Mouse (Mus musculus): ENCODE data around the gene Epb42. TPM values are rescaled to one million over a fixed set of nuclear protein-coding genes. Genes with fewer than 3 reads are reported as not detected.
"Not testable (repeated sequence)": the region's sequence is repeated elsewhere in the genome, so short reads cannot be mapped to it uniquely, and the experiment has no call there.

Epb42 gene
- polyA plus RNA-seq, 1 experiment = 0.51 TPM

DNA sequence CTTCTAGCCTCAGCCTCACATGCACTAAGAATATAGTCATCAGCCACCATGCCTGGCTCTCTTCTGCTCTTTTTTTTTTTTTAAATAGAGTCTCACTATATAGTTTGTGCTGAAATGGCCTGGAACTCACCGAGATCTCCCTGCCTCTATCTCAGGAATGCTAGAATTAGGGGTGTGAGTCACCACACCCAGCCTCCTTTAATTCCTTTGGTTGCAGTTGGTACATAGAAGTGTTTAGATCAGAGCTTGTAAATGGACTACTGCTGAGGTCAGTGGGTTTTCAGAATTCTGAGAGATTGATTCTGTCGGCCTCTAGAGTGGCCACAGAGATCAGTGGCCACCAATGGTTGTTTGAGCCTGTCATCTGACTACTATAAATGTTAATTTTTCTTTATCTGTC is 56.0 kb downstream of the Epb42 start:
- DNase-seq = no peak
- no peak overlapping the region for H3K4me3 ChIP-seq (replicated peaks; ENCODE audit: insufficient read depth, low read depth, low read length)
- no peaks in the 10 kb centered on the region for H3K27me3 ChIP-seq (ENCODE audit: control insufficient read depth, insufficient read depth, low read length)
- no peak for TF ChIP-seq POLR2A (IDR thresholded peaks at IDR 0.05; ENCODE audit: borderline replicate concordance, insufficient read depth, low read length)
- TF ChIP-seq CTCF (IDR thresholded peaks at IDR 0.05; ENCODE audit: borderline replicate concordance, insufficient read depth, low read depth, low read length) = no peak
- H3K4me1 ChIP-seq (ENCODE audit: control insufficient read depth, insufficient read depth, low read length) = peaks cover 11% of the 10 kb centered on the region; the same call in 1 of the 2 replicates
- no peak overlapping the region for H3K27ac ChIP-seq (ENCODE audit: insufficient read depth, low read length)
- WGBS = 60% methylated on average over 2 of the region's 2 CpGs

DNA sequence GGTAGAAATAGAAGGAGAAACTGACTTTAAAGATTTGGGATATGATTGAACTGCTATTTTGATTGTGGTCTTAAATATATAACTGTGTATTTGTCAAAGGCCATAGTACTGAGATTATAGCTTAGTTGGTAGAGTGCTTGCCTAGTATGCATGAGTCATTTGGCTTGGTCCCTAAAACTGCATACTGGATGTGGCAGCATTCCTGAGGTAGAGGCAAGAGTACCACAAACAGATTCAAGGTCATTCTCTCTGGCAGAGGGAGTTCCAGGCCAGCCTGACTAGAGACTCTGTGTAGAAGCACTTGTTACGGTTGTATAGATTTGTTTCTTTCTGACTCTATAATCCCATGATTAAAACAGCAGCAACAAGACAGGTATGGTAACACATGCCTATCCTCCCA is 57.1 kb downstream of the Epb42 start:
- 30% methylated on average over 1 of the region's 1 CpGs for WGBS
- Histone ChIP-seq H3K4me3 (replicated peaks; ENCODE audit: insufficient read depth, low read depth, low read length) (no peak overlapping the region), H3K27ac (ENCODE audit: insufficient read depth, low read length) (no peak overlapping the region), H3K4me1 (ENCODE audit: control insufficient read depth, insufficient read depth, low read length) (peaks cover 11% of the 10 kb centered on the region; the same call in 1 of the 2 replicates), H3K27me3 (ENCODE audit: control insufficient read depth, insufficient read depth, low read length) (no peaks in the 10 kb centered on the region)
- DNase-seq = peak in 1 of 2 experiments; percentile 75
- TF ChIP-seq POLR2A (IDR thresholded peaks at IDR 0.05; ENCODE audit: borderline replicate concordance, insufficient read depth, low read length) (no peak), CTCF (IDR thresholded peaks at IDR 0.05; ENCODE audit: borderline replicate concordance, insufficient read depth, low read depth, low read length) (no peak)

DNA sequence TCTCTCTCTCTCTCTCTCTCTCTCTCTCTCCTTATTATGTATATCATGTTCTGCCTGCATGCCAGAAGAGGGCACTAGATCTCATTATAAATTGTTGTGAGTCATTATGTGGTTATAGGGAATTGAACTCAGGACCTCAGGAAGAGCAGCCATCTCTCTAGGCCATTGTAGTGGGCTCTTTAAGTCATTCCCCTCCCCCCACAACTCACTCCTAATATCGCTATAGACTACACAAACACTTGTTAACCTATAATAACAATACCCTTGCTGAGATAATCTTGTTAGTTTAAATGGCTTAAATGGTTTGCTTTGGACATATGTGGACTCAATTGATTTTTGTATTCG is 58.2 kb downstream of the Epb42 start:
- H3K4me3 ChIP-seq (replicated peaks; ENCODE audit: insufficient read depth, low read depth, low read length) = no peak overlapping the region
- no peak overlapping the region for H3K27ac ChIP-seq (ENCODE audit: insufficient read depth, low read length)
- WGBS = 38% methylated on average over 2 of the region's 2 CpGs
- peaks cover 6% of the 10 kb centered on the region; the same call in 1 of the 2 replicates for H3K4me1 ChIP-seq (ENCODE audit: control insufficient read depth, insufficient read depth, low read length)
- TF ChIP-seq POLR2A (IDR thresholded peaks at IDR 0.05; ENCODE audit: borderline replicate concordance, insufficient read depth, low read length) = no peak
- TF ChIP-seq CTCF (IDR thresholded peaks at IDR 0.05; ENCODE audit: borderline replicate concordance, insufficient read depth, low read depth, low read length) = no peak
- H3K27me3 ChIP-seq (ENCODE audit: control insufficient read depth, insufficient read depth, low read length) = no peaks in the 10 kb centered on the region
- DNase-seq = peak in 1 of 2 experiments; percentile 51

DNA sequence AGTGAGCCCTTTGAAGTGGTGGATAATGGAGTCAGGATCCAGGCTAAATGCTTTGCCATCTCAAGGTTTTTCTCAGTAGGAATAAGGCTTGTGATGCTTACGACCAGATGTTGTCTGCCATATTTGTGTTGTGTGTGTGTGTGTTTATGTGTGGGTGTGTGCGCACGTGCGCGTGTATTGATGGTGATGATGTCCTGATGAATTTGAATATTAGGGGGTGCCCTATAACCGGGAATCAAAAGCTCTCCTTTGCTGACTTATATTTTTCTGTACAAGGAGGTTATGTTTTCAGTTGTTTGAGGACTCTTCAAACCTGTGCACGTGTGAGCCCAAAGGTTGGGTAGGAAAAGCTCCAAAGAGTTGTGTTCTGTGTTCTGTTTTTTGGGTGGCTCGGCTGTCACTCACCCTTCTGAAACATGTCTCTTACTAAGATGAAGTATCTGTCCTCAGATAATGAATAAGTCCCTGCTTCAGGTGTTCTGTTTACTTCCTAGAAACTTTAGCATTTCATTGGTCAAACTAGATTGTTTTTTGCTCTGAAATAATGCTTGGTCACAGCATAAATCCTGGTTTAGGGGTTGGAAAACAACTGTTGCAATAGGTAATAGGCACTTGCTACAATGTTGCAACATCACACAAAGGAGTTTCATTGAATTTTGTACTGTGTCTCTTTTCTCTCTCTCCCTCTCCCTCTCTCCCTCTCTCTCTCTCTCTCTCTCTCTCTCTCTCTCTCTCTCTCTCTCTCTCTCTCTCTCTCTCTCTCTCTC is 58.8 kb downstream of the Epb42 start:
- no peak for DNase-seq
- Histone ChIP-seq H3K4me1 (ENCODE audit: control insufficient read depth, insufficient read depth, low read length) (peaks cover 3% of the 10 kb centered on the region; the same call in 1 of the 2 replicates), H3K27ac (ENCODE audit: insufficient read depth, low read length) (peak overlapping the region; percentile 91), H3K4me3 (replicated peaks; ENCODE audit: insufficient read depth, low read depth, low read length) (peak overlapping the region; percentile 80), H3K27me3 (ENCODE audit: control insufficient read depth, insufficient read depth, low read length) (no peaks in the 10 kb centered on the region)
- no peak for TF ChIP-seq CTCF (IDR thresholded peaks at IDR 0.05; ENCODE audit: borderline replicate concordance, insufficient read depth, low read depth, low read length)
- WGBS = 38% methylated on average over 8 of the region's 8 CpGs

DNA sequence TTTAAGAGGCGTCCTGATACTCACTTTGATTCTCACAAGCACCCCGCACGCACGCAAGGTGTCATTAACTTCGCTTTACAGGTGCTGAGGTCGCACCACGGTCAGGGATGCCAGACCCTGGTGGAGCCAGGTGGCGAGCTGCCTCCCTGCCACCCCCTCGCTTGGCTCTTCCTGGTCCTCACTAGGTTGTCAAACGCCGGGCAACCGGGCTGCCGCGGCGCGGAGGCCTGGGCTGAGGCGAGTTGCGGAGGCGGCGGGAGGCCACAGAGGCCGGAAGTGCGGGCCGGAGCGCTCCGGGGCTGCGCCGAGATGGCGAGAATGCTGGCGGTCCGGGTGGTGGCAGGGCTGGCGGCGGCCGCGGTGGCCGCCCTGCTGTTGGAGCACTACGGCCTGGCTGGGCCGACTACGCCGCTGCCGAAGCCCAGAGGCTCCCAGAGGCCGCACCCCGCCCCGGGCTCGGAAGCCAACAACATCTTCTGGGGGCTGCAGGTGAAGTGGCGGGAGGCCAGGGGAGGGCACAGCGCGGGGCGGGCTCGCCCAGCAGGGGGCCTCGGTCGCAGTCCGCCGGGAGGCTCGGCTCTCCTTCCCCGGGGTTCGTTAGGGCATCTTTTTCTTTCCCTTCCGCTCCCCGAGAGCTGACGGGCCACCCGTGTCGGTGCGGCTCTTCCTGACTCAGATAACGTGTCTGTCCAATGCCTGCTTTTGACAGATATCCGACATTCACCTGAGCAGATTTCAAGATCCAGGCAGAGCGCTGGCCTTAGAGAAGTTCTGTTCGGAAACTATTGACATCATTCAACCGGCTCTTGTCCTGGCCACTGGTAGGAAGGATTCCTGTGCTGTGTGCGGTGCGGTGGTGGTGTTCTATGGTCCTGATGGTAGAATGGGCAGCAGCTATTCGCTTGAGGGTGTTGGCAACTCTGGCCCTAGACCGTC is 59.6 kb downstream of the Epb42 start, which contains the start of gene Tmem62:
TSS of gene Tmem62 (plus strand) at position 28 of the 936 bp plus-strand sequence.
- WGBS = under 1% methylated on average over 71 of the region's 71 CpGs
- H3K4me3 ChIP-seq (replicated peaks; ENCODE audit: insufficient read depth, low read depth, low read length) = peak within 1 kb of the TSS; percentile 80
- no peaks in the 10 kb centered on the region for H3K27me3 ChIP-seq (ENCODE audit: control insufficient read depth, insufficient read depth, low read length)
- peak; percentile 85 to 86 for DNase-seq
- TF ChIP-seq CTCF (IDR thresholded peaks at IDR 0.05; ENCODE audit: borderline replicate concordance, insufficient read depth, low read depth, low read length) = no peak
- peak; percentile 50; the same call in 1 of the 2 replicates for TF ChIP-seq POLR2A (IDR thresholded peaks at IDR 0.05; ENCODE audit: borderline replicate concordance, insufficient read depth, low read length)
- no peaks in the 10 kb centered on the region; the same call in 1 of the 2 replicates for H3K4me1 ChIP-seq (ENCODE audit: control insufficient read depth, insufficient read depth, low read length)
- peak within 1 kb of the TSS; percentile 91 for H3K27ac ChIP-seq (ENCODE audit: insufficient read depth, low read length)

DNA sequence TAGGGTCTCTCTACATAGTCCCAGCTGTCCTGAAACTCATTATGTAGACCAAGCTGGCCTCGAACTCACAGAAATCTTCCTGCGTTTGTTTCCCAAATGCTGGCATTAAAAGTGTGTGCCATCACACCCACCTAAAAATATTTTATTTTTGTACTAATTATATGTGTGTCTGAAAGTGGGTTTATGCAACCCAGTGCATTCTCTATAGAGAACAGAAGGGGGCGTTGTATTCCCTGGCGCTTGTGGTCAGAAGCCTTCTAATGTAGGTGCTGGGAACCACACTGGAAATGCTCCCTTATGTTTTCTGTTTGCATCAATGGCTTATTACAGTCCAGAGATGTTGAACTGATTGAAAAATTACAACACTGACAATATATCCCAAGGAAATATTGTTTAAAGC is 60.6 kb downstream of the Epb42 start:
- Histone ChIP-seq H3K4me1 (ENCODE audit: control insufficient read depth, insufficient read depth, low read length) (no peaks in the 10 kb centered on the region; the same call in 1 of the 2 replicates), H3K27ac (ENCODE audit: insufficient read depth, low read length) (no peak overlapping the region), H3K4me3 (replicated peaks; ENCODE audit: insufficient read depth, low read depth, low read length) (peak overlapping the region; percentile 80), H3K27me3 (ENCODE audit: control insufficient read depth, insufficient read depth, low read length) (no peaks in the 10 kb centered on the region)
- peak in 1 of 2 experiments; percentile 45 for DNase-seq
- TF ChIP-seq POLR2A (IDR thresholded peaks at IDR 0.05; ENCODE audit: borderline replicate concordance, insufficient read depth, low read length) (no peak), CTCF (IDR thresholded peaks at IDR 0.05; ENCODE audit: borderline replicate concordance, insufficient read depth, low read depth, low read length) (no peak; the same call in 1 of the 2 replicates)
- 55% methylated on average over 4 of the region's 4 CpGs for WGBS

DNA sequence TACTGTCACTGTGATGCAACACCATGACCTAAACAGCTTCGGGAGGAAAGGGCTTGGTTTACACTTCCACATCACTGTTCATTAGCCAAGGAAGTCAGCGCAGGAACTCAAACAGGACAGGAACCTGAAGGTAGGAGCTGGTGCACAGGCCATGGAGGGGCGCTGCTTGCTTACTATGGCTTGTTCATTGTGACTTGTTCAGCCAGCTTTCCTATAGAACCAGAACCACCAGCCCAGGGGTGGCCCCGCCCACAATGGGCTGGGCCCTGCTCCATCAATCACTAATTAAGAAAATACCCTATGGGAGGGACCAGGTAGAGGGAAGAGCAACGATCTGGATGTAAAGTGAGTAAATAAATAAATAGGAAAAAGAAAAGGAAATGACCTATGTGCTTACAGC is 63.9 kb downstream of the Epb42 start:
- no peak overlapping the region for H3K27ac ChIP-seq (ENCODE audit: insufficient read depth, low read length)
- 21% methylated on average over 5 of the region's 5 CpGs for WGBS

DNA sequence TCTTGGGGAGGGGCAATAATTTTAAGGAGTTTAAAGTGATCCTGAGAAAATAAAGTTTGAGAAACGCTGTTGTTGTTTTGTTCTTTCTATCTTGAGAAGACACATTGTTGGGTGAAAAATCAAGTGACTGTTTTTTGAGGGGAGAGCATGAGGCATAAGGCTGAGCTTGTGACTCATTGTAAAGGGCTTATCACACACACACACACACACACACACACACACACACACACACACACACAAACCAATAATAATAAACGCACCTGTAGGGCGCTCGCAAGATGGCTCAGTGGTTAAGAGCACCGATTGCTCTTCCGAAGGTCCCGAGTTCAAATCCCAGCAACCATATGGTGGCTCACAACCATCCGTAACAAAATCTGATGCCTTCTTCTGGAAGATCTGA is 64.6 kb downstream of the Epb42 start:
- WGBS = 96% methylated on average over 8 of the region's 8 CpGs
- H3K27ac ChIP-seq (ENCODE audit: insufficient read depth, low read length) = not testable (repeated sequence)

More for the DNA sequence above, 63.9 kb downstream of the Epb42 start:
- Histone ChIP-seq H3K27me3 (ENCODE audit: control insufficient read depth, insufficient read depth, low read length) (no peaks in the 10 kb centered on the region), H3K4me1 (ENCODE audit: control insufficient read depth, insufficient read depth, low read length) (no peaks in the 10 kb centered on the region; the same call in 1 of the 2 replicates), H3K4me3 (replicated peaks; ENCODE audit: insufficient read depth, low read depth, low read length) (no peak overlapping the region)
- TF ChIP-seq CTCF (IDR thresholded peaks at IDR 0.05; ENCODE audit: borderline replicate concordance, insufficient read depth, low read depth, low read length) (peak; percentile 30; the same call in 1 of the 2 replicates), POLR2A (IDR thresholded peaks at IDR 0.05; ENCODE audit: borderline replicate concordance, insufficient read depth, low read length) (no peak)
- peak in 1 of 2 experiments; percentile 29 for DNase-seq

More for the DNA sequence above, 64.6 kb downstream of the Epb42 start:
- H3K4me3 ChIP-seq (replicated peaks; ENCODE audit: insufficient read depth, low read depth, low read length); H3K27me3 ChIP-seq (ENCODE audit: control insufficient read depth, insufficient read depth, low read length); DNase-seq; H3K4me1 ChIP-seq (ENCODE audit: control insufficient read depth, insufficient read depth, low read length): not testable (repeated sequence)
